Mouse (Mus musculus) liver, postnatal 0 days (tissue): ENCODE data around the gene Zfp428. TPM values are rescaled to one million over a fixed set of nuclear protein-coding genes. Genes with fewer than 3 reads are reported as not detected.
A peak's percentile ranks its signal among the peaks of the same experiment; 100 is the strongest.

Experiments
- ATAC-seq: fragments of 200-750 bp; cut with Nextera tagmentation; 2 replicates; pipeline ENCODE4 v1.8.0; 2017; ENCODE audit warnings: mild to moderate bottlenecking, moderate library complexity
- DNase-seq: peaks from one replicate; pipeline ENCODE4 v3.0.0-alpha.2; 2016
- H3K27ac ChIP-seq: fragments of 300-500 bp; sonication (generic); 2 replicates; pipeline ENCODE4 v1.5.1; 2014; ENCODE audit warnings: antibody characterized with exemption, moderate library complexity, mild to moderate bottlenecking, low read depth
- H3K27me3 ChIP-seq: fragments of 300-500 bp; sonication (generic); 2 replicates; pipeline ENCODE4 v1.6.1; 2014; ENCODE audit warnings: low read length, control low read depth, mixed read lengths; ENCODE audit not compliant: insufficient read depth
- H3K36me3 ChIP-seq: fragments of 300-500 bp; sonication (generic); replicated peaks from 2 replicates; pipeline ENCODE4 v1.6.1; 2014; ENCODE audit warnings: mild to moderate bottlenecking, control low read depth, low read length, moderate library complexity, mixed read lengths; ENCODE audit not compliant: insufficient read depth
- H3K4me1 ChIP-seq: fragments of 300-500 bp; sonication (generic); 2 replicates; pipeline ENCODE4 v1.6.1; 2014; ENCODE audit warnings: antibody characterized with exemption, mild to moderate bottlenecking, control low read depth; ENCODE audit not compliant: insufficient read depth
- H3K4me2 ChIP-seq: fragments of 300-500 bp; sonication (generic); 2 replicates; pipeline ENCODE4 v1.6.1; 2014; ENCODE audit warnings: low read depth, mild to moderate bottlenecking, low read length, moderate library complexity, mixed read lengths
- H3K4me3 ChIP-seq: fragments of 300-500 bp; sonication (generic); 2 replicates; pipeline ENCODE4 v1.5.1; 2014; ENCODE audit warnings: low read depth, low read length
- H3K9ac ChIP-seq: fragments of 300-500 bp; sonication (generic); replicated peaks from 2 replicates; pipeline ENCODE4 v1.6.1; 2014; ENCODE audit warnings: mild to moderate bottlenecking, moderate library complexity
- H3K9me3 ChIP-seq: fragments of 300-500 bp; sonication (generic); 2 replicates; pipeline ENCODE4 v1.6.1; 2016; ENCODE audit warnings: mild to moderate bottlenecking, control low read depth, low read length, mixed read lengths
- CTCF ChIP-seq: sonication (generic); IDR thresholded peaks from 2 replicates; pipeline ENCODE4 v1.5.1; 2016; ENCODE audit warnings: antibody characterized with exemption, low read depth
- EP300 ChIP-seq: IDR thresholded peaks from 2 replicates; pipeline ENCODE4 v1.6.1; 2016; ENCODE audit warnings: antibody characterized with exemption, low read depth, mild to moderate bottlenecking
- WGBS: fragments of 180-500 bp; shearing (Covaris S2); extraction: QIAGEN DNeasy Blood & Tissue Kit; methylation state at CpG from one replicate; pipeline ENCODE4 v1.1.7; 2014; ENCODE audit not compliant: insufficient replicate concordance; 5-methylcytosine and 5-hydroxymethylcytosine counted together
- polyA plus RNA-seq: library from polyadenylated mRNA; unstranded; fragments of >200 nt; fragmentation: Nextera tagmentation; extraction: Ambion mirVana; gene quantifications from 2 replicates; pipeline ENCODE4 v1.2.1, GENCODE M21; 2015

Zfp428 gene
- polyA plus RNA-seq, 1 experiment from 2014 or later: 4.1 TPM

GRCm38 (mm10) chr7:24462388-24463319 lies 44.2 kb upstream of the Zfp428 start, which contains the start of gene Plaur:
Plaur (plus strand) TSS chr7:24462484.
- ATAC-seq: peak; percentile 63
- 2% methylated on average over 26 of the region's 27 CpGs for WGBS

GRCm38 (mm10) chr7:24466835-24467234 lies 40.0 kb upstream of the Zfp428 start:
- peaks cover 5% of the 10 kb centered on the region; the same call in 1 of the 2 replicates for H3K4me1 ChIP-seq
- 51% methylated on average over 6 of the region's 6 CpGs for WGBS
- ATAC-seq (no peak), DNase-seq (no peak)
- H3K4me2 ChIP-seq: 0 out of 2 replicates have a peak overlapping the region, but pooled peaks have one; percentile 29
- H3K27me3 ChIP-seq: no peaks in the 10 kb centered on the region
- H3K27ac ChIP-seq: no peak overlapping the region
- H3K4me3 ChIP-seq: no peak overlapping the region
- no peak for TF ChIP-seq CTCF
- TF ChIP-seq EP300: no peak
- H3K9me3 ChIP-seq: no peaks in the 10 kb centered on the region
- peaks cover 7% of the 10 kb centered on the region for H3K36me3 ChIP-seq
- H3K9ac ChIP-seq: no peak overlapping the region

More at GRCm38 (mm10) chr7:24462388-24463319, 44.2 kb upstream of the Zfp428 start, which contains the start of gene Plaur:
- no peaks in the 10 kb centered on the region for H3K27me3 ChIP-seq
- peak within 1 kb of the TSS; percentile 50 for H3K4me3 ChIP-seq
- H3K9me3 ChIP-seq: no peaks in the 10 kb centered on the region
- peaks cover 5% of the 10 kb centered on the region for H3K4me1 ChIP-seq
- H3K4me2 ChIP-seq: peak within 1 kb of the TSS; percentile 62
- peak within 1 kb of the TSS; percentile 81 for H3K27ac ChIP-seq
- TF ChIP-seq EP300 (no peak), CTCF (no peak)
- H3K9ac ChIP-seq: peak within 1 kb of the TSS; percentile 51
- no peaks in the 10 kb centered on the region; the same call in none of the 2 replicates for H3K36me3 ChIP-seq
- DNase-seq: peak; percentile 61

- Histone ChIP-seq H3K9me3 (no peaks in the 10 kb centered on the region), H3K36me3 (peaks cover 7% of the 10 kb centered on the region), H3K9ac (no peak overlapping the region), H3K4me2 (no peak overlapping the region), H3K4me1 (no peaks in the 10 kb centered on the region), H3K27ac (no peak overlapping the region), H3K27me3 (no peaks in the 10 kb centered on the region), H3K4me3 (no peak overlapping the region)
- no peak for TF ChIP-seq CTCF
- TF ChIP-seq EP300: no peak
- ATAC-seq: no peak
- DNase-seq: no peak
- WGBS: 82% methylated on average over 5 of the region's 5 CpGs
Observed at GRCm38 (mm10) chr7:24467886-24468285, 38.9 kb upstream of the Zfp428 start.

GRCm38 (mm10) chr7:24469126-24469525 lies 37.7 kb upstream of the Zfp428 start:
- no peak overlapping the region for H3K4me2 ChIP-seq
- no peak overlapping the region for H3K27ac ChIP-seq
- H3K36me3 ChIP-seq: peaks cover 7% of the 10 kb centered on the region
- ATAC-seq (no peak), DNase-seq (peak; percentile 36)
- no peaks in the 10 kb centered on the region for H3K9me3 ChIP-seq
- no peaks in the 10 kb centered on the region for H3K27me3 ChIP-seq
- 85% methylated on average over 3 of the region's 3 CpGs for WGBS
- H3K9ac ChIP-seq: no peak overlapping the region
- TF ChIP-seq CTCF (peak; percentile 73), EP300 (no peak; the same call in 1 of the 2 replicates)
- no peaks in the 10 kb centered on the region for H3K4me1 ChIP-seq
- no peak overlapping the region for H3K4me3 ChIP-seq

GRCm38 (mm10) chr7:24470356-24470755 lies 36.5 kb upstream of the Zfp428 start:
- 84% methylated on average over 7 of the region's 7 CpGs for WGBS
- H3K9ac ChIP-seq: no peak overlapping the region
- no peak for TF ChIP-seq EP300
- no peak for TF ChIP-seq CTCF
- ATAC-seq (no peak), DNase-seq (no peak)
- peaks cover 9% of the 10 kb centered on the region for H3K36me3 ChIP-seq
- H3K27ac ChIP-seq: no peak overlapping the region
- no peak overlapping the region for H3K4me3 ChIP-seq
- no peaks in the 10 kb centered on the region for H3K9me3 ChIP-seq
- no peaks in the 10 kb centered on the region for H3K4me1 ChIP-seq
- H3K27me3 ChIP-seq: no peaks in the 10 kb centered on the region
- H3K4me2 ChIP-seq: no peak overlapping the region

GRCm38 (mm10) chr7:24472442-24472841 lies 34.4 kb upstream of the Zfp428 start:
- 78% methylated on average over 6 of the region's 6 CpGs for WGBS

More at GRCm38 (mm10) chr7:24472442-24472841, 34.4 kb upstream of the Zfp428 start:
- no peak for ATAC-seq
- Histone ChIP-seq H3K27me3 (no peaks in the 10 kb centered on the region), H3K36me3 (peaks cover 9% of the 10 kb centered on the region), H3K9me3 (no peaks in the 10 kb centered on the region), H3K4me2 (no peak overlapping the region), H3K27ac (no peak overlapping the region), H3K9ac (no peak overlapping the region), H3K4me1 (no peaks in the 10 kb centered on the region), H3K4me3 (no peak overlapping the region)
- no peak for DNase-seq
- TF ChIP-seq CTCF: no peak
- no peak for TF ChIP-seq EP300
